Mouse (Mus musculus) ovary, postnatal 36 days (tissue): Measurements from ENCODE around the gene Atxn7l3b.

Experiments
- DNase-seq: peaks from one replicate; pipeline ENCODE4 v3.0.0; 2022; ENCODE audit warnings: low spot score, mixed read lengths

Atxn7l3b gene

DNA sequence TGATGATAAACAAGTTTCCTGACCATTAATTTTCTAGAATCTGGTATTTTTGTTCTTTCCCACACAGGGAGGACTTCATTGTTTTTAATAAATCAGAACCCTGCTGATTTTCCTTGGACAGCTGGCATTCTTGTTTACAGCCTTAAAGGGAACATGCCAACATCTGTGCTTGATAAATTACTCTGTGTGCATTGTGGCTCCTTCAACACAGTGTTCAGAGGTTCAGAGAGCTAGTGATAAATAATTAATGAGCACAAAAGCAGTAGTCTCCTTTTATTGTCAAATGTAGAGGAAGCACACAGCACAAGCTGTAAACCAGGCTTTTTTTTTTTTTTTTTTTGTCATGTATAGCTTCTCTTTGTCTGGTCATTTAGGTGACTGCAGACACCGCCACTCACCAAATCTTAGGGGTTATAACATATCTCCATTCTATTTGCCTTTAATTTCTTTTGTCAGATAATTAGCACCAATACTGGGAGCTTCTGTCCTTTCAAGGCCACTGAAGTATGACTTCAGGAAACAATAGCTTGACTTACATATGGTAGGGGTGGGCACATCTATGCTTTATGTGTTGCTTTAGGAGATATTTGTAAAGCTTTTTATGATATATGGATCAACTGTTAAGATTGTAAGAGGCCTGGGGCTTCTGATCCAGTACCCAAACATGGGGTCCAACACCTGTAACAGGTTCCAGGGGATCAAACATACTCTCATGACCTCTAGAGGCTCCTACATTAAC, 52.0 kb downstream of the Atxn7l3b start:
- DNase-seq, result no peak
